Mouse (Mus musculus) heart, postnatal 10 days (tissue): ENCODE measurements around the gene C2cd4b. TPM values are rescaled to one million over a fixed set of nuclear protein-coding genes. Genes with fewer than 3 reads are reported as not detected.
A peak's percentile ranks its signal among the peaks of the same experiment; 100 is the strongest.

Experiments used
- DNase-seq, 2 experiments: peaks; one replicate each; pipeline ENCODE4 v3.0.0; 2021
- intact Hi-C: fragments of 180-260 bp; cut with DNase I; formaldehyde crosslinking; loops from one replicate; pipeline ENCODE4 v1.15.1; 2025
- total RNA-seq, 2 experiments: library from RNA; stranded (reverse); gene quantifications; 2 replicates each; pipeline ENCODE4 v1.2.3; 2021

C2cd4b gene
- 1 to 10 TPM; 1.7 to 2.6 TPM for total RNA-seq

- DNase-seq, result peak; percentile 73 to 83
- intact Hi-C loops, result loop anchor here (10.0 kb wide), 1 partner anchor 215 kb away; no protein-coding TSS in a partner anchor
Measured at GRCm38 (mm10) chr9:67759163-67759955, at the start of gene C2cd4b. C2cd4b (plus strand) TSS chr9:67759437.

- intact Hi-C loops, result loop anchor here (2.0 kb wide), 1 partner anchor 92 kb away; no protein-coding TSS in a partner anchor
Measured at GRCm38 (mm10) chr9:67711051-67711877, 48.0 kb upstream of the C2cd4b start.

GRCm38 (mm10) chr9:67712146-67712545, 47.1 kb upstream of the C2cd4b start:
- intact Hi-C loops, result no loop called here
- no peak for DNase-seq

More at GRCm38 (mm10) chr9:67711051-67711877, 48.0 kb upstream of the C2cd4b start:
- peak; percentile 57 to 83 for DNase-seq

- DNase-seq, result no peak
Measured at GRCm38 (mm10) chr9:67717081-67717480, 42.2 kb upstream of the C2cd4b start.

GRCm38 (mm10) chr9:67718596-67718995, 40.6 kb upstream of the C2cd4b start:
- intact Hi-C loops, result no loop called here
- no peak for DNase-seq

More at GRCm38 (mm10) chr9:67717081-67717480, 42.2 kb upstream of the C2cd4b start:
- intact Hi-C loops, result no loop called here

- no peak for DNase-seq
- intact Hi-C loops, result no loop called here
Measured at GRCm38 (mm10) chr9:67720150-67720549, 39.1 kb upstream of the C2cd4b start.

GRCm38 (mm10) chr9:67722378-67722777, 36.9 kb upstream of the C2cd4b start:
- peak; percentile 13 to 27 for DNase-seq
- intact Hi-C loops, result no loop called here

GRCm38 (mm10) chr9:67725196-67725595, 34.0 kb upstream of the C2cd4b start:
- DNase-seq, result no peak
- intact Hi-C loops, result no loop called here

GRCm38 (mm10) chr9:67733716-67734115, 25.5 kb upstream of the C2cd4b start:
- DNase-seq, result no peak
- intact Hi-C loops, result no loop called here

GRCm38 (mm10) chr9:67735426-67735825, 23.8 kb upstream of the C2cd4b start:
- DNase-seq, result peak; percentile 50 to 69
- intact Hi-C loops, result no loop called here

GRCm38 (mm10) chr9:67741256-67741655, 18.0 kb upstream of the C2cd4b start:
- no peak for DNase-seq
- intact Hi-C loops, result no loop called here

- no peak for DNase-seq
- intact Hi-C loops, result loop anchor here (10.0 kb wide), 1 partner anchor 221 kb away; no protein-coding TSS in a partner anchor
Measured at GRCm38 (mm10) chr9:67753411-67754182, 5.6 kb upstream of the C2cd4b start.

- DNase-seq, result no peak
- intact Hi-C loops, result loop anchor here (10.0 kb wide), 1 partner anchor 220 kb away; no protein-coding TSS in a partner anchor
Measured at GRCm38 (mm10) chr9:67754713-67755112, 4.5 kb upstream of the C2cd4b start.

- intact Hi-C loops, result loop anchor here (1.0 to 10.0 kb wide), 3 partner anchors 44 to 216 kb away; no protein-coding TSS in a partner anchor
- peak; percentile 79 to 83 for DNase-seq
Measured at GRCm38 (mm10) chr9:67758686-67759085, 551 bp upstream of the C2cd4b start.

GRCm38 (mm10) chr9:67759956-67760764, 923 bp downstream of the C2cd4b start:
- intact Hi-C loops, result loop anchor here (10.0 kb wide), 1 partner anchor 215 kb away; no protein-coding TSS in a partner anchor
- DNase-seq, result peak; percentile 64 to 70

GRCm38 (mm10) chr9:67760991-67761390, 1.8 kb downstream of the C2cd4b start:
- intact Hi-C loops, result no loop called here
- DNase-seq, result no peak

- DNase-seq, result no peak
- intact Hi-C loops, result no loop called here
Measured at GRCm38 (mm10) chr9:67763326-67763725, 4.1 kb downstream of the C2cd4b start.

- intact Hi-C loops, result no loop called here
- peak; percentile 34 to 37 for DNase-seq
Measured at GRCm38 (mm10) chr9:67766405-67766804, 7.2 kb downstream of the C2cd4b start.

GRCm38 (mm10) chr9:67766948-67767347, 7.7 kb downstream of the C2cd4b start:
- intact Hi-C loops, result no loop called here
- peak; percentile 39 to 51 for DNase-seq
